ENCODE assay signal across 9 mouse cellular contexts in the genomic region with DNA sequence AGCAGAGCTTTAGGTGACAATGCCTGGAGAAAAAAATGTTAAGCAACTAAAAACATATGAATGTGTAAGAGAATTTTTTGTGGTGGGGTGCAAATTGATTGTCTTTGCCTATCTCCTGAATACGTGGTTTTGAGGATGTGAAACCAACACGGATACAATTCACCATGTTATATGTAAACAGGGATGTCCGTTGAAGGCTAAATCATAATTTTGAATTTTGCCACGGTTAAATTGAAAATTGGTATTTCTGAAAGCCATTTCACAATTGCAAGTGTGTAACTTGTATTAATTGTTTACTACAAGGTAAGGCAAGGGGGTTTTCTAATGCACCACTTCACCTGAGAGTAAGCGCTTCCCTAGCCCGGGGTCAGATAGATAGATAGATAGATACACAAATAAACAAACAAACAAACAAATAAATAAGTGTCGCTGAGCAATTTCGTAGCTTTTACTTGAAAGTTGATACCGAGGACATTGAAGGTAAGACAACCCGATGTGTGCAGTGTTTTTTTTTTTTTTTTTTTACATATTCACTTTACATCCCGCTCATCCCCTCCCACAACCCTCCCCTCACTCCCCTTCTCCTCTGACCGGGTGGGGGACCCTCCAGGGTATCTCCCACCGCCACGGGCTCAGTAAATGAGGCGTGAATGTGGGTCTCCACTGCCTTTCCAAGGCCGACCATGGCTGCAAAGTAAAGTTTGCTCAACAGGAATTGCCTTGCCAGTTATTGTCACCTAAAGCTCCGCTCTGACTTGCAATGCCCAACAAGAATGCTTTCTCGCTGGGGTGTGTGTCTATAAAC. TPM values are rescaled to one million over a fixed set of nuclear protein-coding genes. Genes with fewer than 3 reads are reported as not detected.
DNase-seq lines count a peak whose midpoint lies in the region; ATAC-seq lines count a peak whose summit lies in the region.
"Had no signal": no experiment of that assay in that cellular context is flagged by ENCODE, and none has a peak within 500 bp of the region (broad histone marks: within the 10 kb centered on the region; RNA-seq: fewer than 3 reads in every experiment).

No protein-coding gene starts in this region.

- ATAC-seq in neural tube, embryonic 11.5 days (ENCODE audit: insufficient read depth, low FRiP score, low TSS enrichment) = peak; percentile 55
- ATAC-seq in forebrain, embryonic 11.5 days (replicated peaks; ENCODE audit: low FRiP score) = peak; percentile 59
- 0 out of 2 replicates have a peak, but pooled peaks have one; percentile 25 for ATAC-seq in limb, embryonic 15.5 days (ENCODE audit: insufficient number of reproducible peaks, low FRiP score, low TSS enrichment, low read depth)
- ATAC-seq in stomach, embryonic 15.5 days (ENCODE audit: insufficient read depth, low FRiP score, low read depth) = peak; percentile 15; the same call in 1 of the 2 replicates

- H3K4me1 ChIP-seq in neural tube, embryonic 11.5 days (ENCODE audit: control insufficient read depth, insufficient read depth, low read length) = no peaks in the 10 kb centered on the region
- H3K4me1 ChIP-seq in forebrain, embryonic 11.5 days (replicated peaks; ENCODE audit: control insufficient read depth, insufficient read depth, low read length) = no peaks in the 10 kb centered on the region; the same call in 1 of the 2 replicates
- H3K4me1 ChIP-seq in limb, embryonic 15.5 days = peaks cover 12% of the 10 kb centered on the region; the same call in 1 of the 2 replicates
- H3K4me1 ChIP-seq in stomach, embryonic 15.5 days = no peaks in the 10 kb centered on the region

- intact Hi-C loops in left cerebral cortex, postnatal 36 days (cut with DNase I) = no loop called here

- peak overlapping the region; percentile 73 for H3K4me3 ChIP-seq in neural tube, embryonic 11.5 days (ENCODE audit: low read depth, low read length)
- H3K4me3 ChIP-seq in forebrain, embryonic 11.5 days (ENCODE audit: low read depth, low read length) = peak overlapping the region; percentile 82
- peak overlapping the region; percentile 79 for H3K4me3 ChIP-seq in limb, embryonic 15.5 days
- peak overlapping the region; percentile 94 for H3K4me3 ChIP-seq in stomach, embryonic 15.5 days (replicated peaks)

- DNase-seq in neural tube, embryonic 11.5 days (ENCODE audit: low spot score) = no peak
- no peak for DNase-seq in neural tube, embryonic 10.5 days (ENCODE audit: extremely low spot score, low spot score)
- DNase-seq in forebrain, embryonic 11.5 days (ENCODE audit: low spot score) = no peak
- no peak for DNase-seq in left cerebral cortex, postnatal 36 days (ENCODE audit: low spot score in 2 of 2)
- DNase-seq in spleen, adult 18-20 months = no peak
- no peak for DNase-seq in yolk sac, embryonic 10.5 days (ENCODE audit: low spot score)

- no peaks in the 10 kb centered on the region for H3K9me3 ChIP-seq in neural tube, embryonic 11.5 days (ENCODE audit: control insufficient read depth, low read length)
- no peaks in the 10 kb centered on the region for H3K9me3 ChIP-seq in forebrain, embryonic 11.5 days (ENCODE audit: control insufficient read depth, low read length)
- no peaks in the 10 kb centered on the region for H3K9me3 ChIP-seq in limb, embryonic 15.5 days
- H3K9me3 ChIP-seq in stomach, embryonic 15.5 days = no peaks in the 10 kb centered on the region

- H3K9ac ChIP-seq in neural tube, embryonic 11.5 days (ENCODE audit: low read length) = peak overlapping the region; percentile 66
- H3K9ac ChIP-seq in forebrain, embryonic 11.5 days (ENCODE audit: low read length) = peak overlapping the region; percentile 71
- peak overlapping the region; percentile 59 for H3K9ac ChIP-seq in limb, embryonic 15.5 days
- H3K9ac ChIP-seq in stomach, embryonic 15.5 days = peak overlapping the region; percentile 55

- H3K27me3 ChIP-seq in neural tube, embryonic 11.5 days (ENCODE audit: control insufficient read depth, insufficient read depth, low read length) = no peaks in the 10 kb centered on the region
- H3K27me3 ChIP-seq in forebrain, embryonic 11.5 days (ENCODE audit: control insufficient read depth, insufficient read depth, low read length) = no peaks in the 10 kb centered on the region
- H3K27me3 ChIP-seq in limb, embryonic 15.5 days = no peaks in the 10 kb centered on the region
- no peaks in the 10 kb centered on the region for H3K27me3 ChIP-seq in stomach, embryonic 15.5 days (replicated peaks)

- no peak overlapping the region for H3K27ac ChIP-seq in neural tube, embryonic 11.5 days (ENCODE audit: low read depth, low read length)
- no peak overlapping the region for H3K27ac ChIP-seq in forebrain, embryonic 11.5 days (ENCODE audit: low read depth, low read length)
- H3K27ac ChIP-seq in limb, embryonic 15.5 days = peak overlapping the region; percentile 81
- 0 out of 2 replicates have a peak overlapping the region, but pooled peaks have one; percentile 77 for H3K27ac ChIP-seq in stomach, embryonic 15.5 days

- peak overlapping the region; percentile 71 for H3K4me2 ChIP-seq in neural tube, embryonic 11.5 days (ENCODE audit: low read depth)
- H3K4me2 ChIP-seq in forebrain, embryonic 11.5 days (ENCODE audit: low read depth, low read length, severe bottlenecking) = peak overlapping the region; percentile 86
- H3K4me2 ChIP-seq in limb, embryonic 15.5 days = peak overlapping the region; percentile 81
- H3K4me2 ChIP-seq in stomach, embryonic 15.5 days = peak overlapping the region; percentile 86

- H3K36me3 ChIP-seq in neural tube, embryonic 11.5 days (ENCODE audit: control insufficient read depth, insufficient read depth, low read length) = no peaks in the 10 kb centered on the region
- H3K36me3 ChIP-seq in forebrain, embryonic 11.5 days (ENCODE audit: control insufficient read depth, insufficient read depth, low read length) = no peaks in the 10 kb centered on the region
- H3K36me3 ChIP-seq in limb, embryonic 15.5 days = no peaks in the 10 kb centered on the region
- H3K36me3 ChIP-seq in stomach, embryonic 15.5 days = no peaks in the 10 kb centered on the region

- 9% methylated on average over 18 of the region's 18 CpGs for WGBS in neural tube, embryonic 11.5 days
- 9% methylated on average over 18 of the region's 18 CpGs for WGBS in forebrain, embryonic 11.5 days
- WGBS in limb, embryonic 15.5 days = 7% methylated on average over 18 of the region's 18 CpGs
- WGBS in stomach, embryonic 15.5 days = 9% methylated on average over 18 of the region's 18 CpGs

RNA-seq across cellular contexts. Expression of gene Lrr1, which starts 0.8 kb away (rescaled TPM):
- 23.6 and 25.8 TPM in 2 replicates for polyA plus RNA-seq in neural tube, embryonic 11.5 days (2014; fragmentation: Nextera tagmentation; extraction: Ambion mirVana)
- polyA plus RNA-seq in forebrain, embryonic 11.5 days (2014; fragmentation: Nextera tagmentation; extraction: Ambion mirVana) = 33.8 and 38.4 TPM in 2 replicates
- 19.5 and 21.3 TPM in 2 replicates for polyA plus RNA-seq in limb, embryonic 15.5 days (2015; fragmentation: Nextera tagmentation; extraction: Ambion mirVana)
- 19.3 and 19.9 TPM in 2 replicates for polyA plus RNA-seq in stomach, embryonic 15.5 days (2015; fragmentation: Nextera tagmentation; extraction: Ambion mirVana)
- not detected for total RNA-seq in left cerebral cortex, postnatal 36 days (2021)
- total RNA-seq: neutrophil, adult 5-6 weeks had no signal

RNA-seq across cellular contexts. Expression of gene Rps29, which starts 8.9 kb away (rescaled TPM):
- polyA plus RNA-seq in neural tube, embryonic 11.5 days (2014; fragmentation: Nextera tagmentation; extraction: Ambion mirVana) = 1,261 and 1,342 TPM in 2 replicates
- polyA plus RNA-seq in forebrain, embryonic 11.5 days (2014; fragmentation: Nextera tagmentation; extraction: Ambion mirVana) = 1,243 and 1,383 TPM in 2 replicates
- 1,239 and 1,758 TPM in 2 replicates for polyA plus RNA-seq in limb, embryonic 15.5 days (2015; fragmentation: Nextera tagmentation; extraction: Ambion mirVana)
- polyA plus RNA-seq in stomach, embryonic 15.5 days (2015; fragmentation: Nextera tagmentation; extraction: Ambion mirVana) = 1,494 and 1,720 TPM in 2 replicates
- 1,000 to 10,000 TPM; 1,009 to 1,161 TPM for total RNA-seq in left cerebral cortex, postnatal 36 days (2021)

RNA-seq across cellular contexts. Expression of gene Rpl36al, which starts 16.0 kb away (rescaled TPM):
- 442 and 491 TPM in 2 replicates for polyA plus RNA-seq in neural tube, embryonic 11.5 days (2014; fragmentation: Nextera tagmentation; extraction: Ambion mirVana)
- 436 and 487 TPM in 2 replicates for polyA plus RNA-seq in forebrain, embryonic 11.5 days (2014; fragmentation: Nextera tagmentation; extraction: Ambion mirVana)
- polyA plus RNA-seq in limb, embryonic 15.5 days (2015; fragmentation: Nextera tagmentation; extraction: Ambion mirVana) = 551 and 592 TPM in 2 replicates
- polyA plus RNA-seq in stomach, embryonic 15.5 days (2015; fragmentation: Nextera tagmentation; extraction: Ambion mirVana) = 720 and 730 TPM in 2 replicates
- total RNA-seq in left cerebral cortex, postnatal 36 days (2021) = 100 to 1,000 TPM; 165 to 192 TPM

RNA-seq across cellular contexts. Expression of gene Mgat2, which starts 16.1 kb away (rescaled TPM):
- 37.0 and 37.5 TPM in 2 replicates for polyA plus RNA-seq in neural tube, embryonic 11.5 days (2014; fragmentation: Nextera tagmentation; extraction: Ambion mirVana)
- 40.6 and 42.3 TPM in 2 replicates for polyA plus RNA-seq in forebrain, embryonic 11.5 days (2014; fragmentation: Nextera tagmentation; extraction: Ambion mirVana)
- polyA plus RNA-seq in limb, embryonic 15.5 days (2015; fragmentation: Nextera tagmentation; extraction: Ambion mirVana) = 63.4 and 65.2 TPM in 2 replicates
- 63.6 and 67.4 TPM in 2 replicates for polyA plus RNA-seq in stomach, embryonic 15.5 days (2015; fragmentation: Nextera tagmentation; extraction: Ambion mirVana)
- total RNA-seq in left cerebral cortex, postnatal 36 days (2021) = 10 to 100 TPM; 27.3 to 30.7 TPM

RNA-seq across cellular contexts. Expression of gene Gm49383, which starts 29.0 kb away (rescaled TPM):
- 29.9 and 36.3 TPM in 2 replicates for polyA plus RNA-seq in neural tube, embryonic 11.5 days (2014; fragmentation: Nextera tagmentation; extraction: Ambion mirVana)
- polyA plus RNA-seq in forebrain, embryonic 11.5 days (2014; fragmentation: Nextera tagmentation; extraction: Ambion mirVana) = 42.2 and 43.4 TPM in 2 replicates
- 28.2 and 30.7 TPM in 2 replicates for polyA plus RNA-seq in limb, embryonic 15.5 days (2015; fragmentation: Nextera tagmentation; extraction: Ambion mirVana)
- polyA plus RNA-seq in stomach, embryonic 15.5 days (2015; fragmentation: Nextera tagmentation; extraction: Ambion mirVana) = 26.4 and 28.3 TPM in 2 replicates
- 1 to 10 TPM; 2.1 to 5.6 TPM for total RNA-seq in left cerebral cortex, postnatal 36 days (2021)

Comparison
In these comparisons a context has a peak if more than half of its experiments do, and no peak if none do; other contexts are left out.
1. H3K27ac ChIP-seq: peak in limb, embryonic 15.5 days (single experiment) and stomach, embryonic 15.5 days (single experiment); none in neural tube, embryonic 11.5 days (single experiment) and forebrain, embryonic 11.5 days (single experiment).
2. Peak in every context shown above with its lines, with median percentiles within 50 percentile points of each other: ATAC-seq, H3K4me2 ChIP-seq, H3K4me3 ChIP-seq and H3K9ac ChIP-seq.